ENCODE assay signal across 15 mouse cellular contexts in the genomic region with DNA sequence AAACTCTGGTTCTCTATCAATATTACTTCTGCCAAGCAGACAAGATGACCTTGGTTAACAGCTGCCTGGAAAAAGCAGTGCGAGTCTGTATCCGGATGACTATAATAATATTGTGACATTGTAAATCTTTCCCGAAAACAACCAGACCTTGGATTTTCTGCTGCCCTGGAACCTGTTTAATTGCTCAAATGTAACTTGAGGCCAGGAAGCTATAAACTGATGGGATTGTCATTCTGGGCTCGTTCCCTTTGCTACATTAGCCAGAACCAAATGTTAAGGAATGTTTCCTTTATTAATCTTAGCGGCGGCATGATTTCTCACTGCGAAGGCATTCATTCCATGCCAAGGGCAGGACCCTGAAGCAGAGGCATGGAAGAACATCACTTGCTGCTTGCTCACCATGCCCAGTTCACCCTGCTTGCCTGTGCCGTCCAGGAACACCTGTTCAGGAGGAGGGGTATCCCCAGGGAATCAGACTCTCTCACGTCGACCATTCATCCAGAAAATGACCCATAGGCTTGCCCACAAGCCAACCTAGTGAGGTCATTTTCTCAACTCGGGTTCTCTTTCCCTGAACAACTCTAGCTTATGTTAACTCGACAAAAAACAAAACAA.
A peak's percentile ranks its signal among the peaks of the same experiment; 100 is the strongest.
DNase-seq lines count a peak whose midpoint lies in the region; TF ChIP-seq lines count a peak whose summit lies in the region.
"Had no signal": no experiment of that assay in that cellular context is flagged by ENCODE, and none has a peak within 500 bp of the region (broad histone marks: within the 10 kb centered on the region; RNA-seq: fewer than 3 reads in every experiment).

No protein-coding gene starts in this region.

- peak; percentile 10 for DNase-seq in kidney, adult 9 months
- no peak for DNase-seq in kidney, adult 11 months
- DNase-seq in adrenal gland, adult 2 months: peak; percentile 53
- peak; percentile 63 for DNase-seq in forelimb bud, embryonic 11.5 days (ENCODE audit: low read depth, low spot score)
- peak; percentile 67 for DNase-seq in mesoderm, embryonic 11.5 days (ENCODE audit: low read depth, low spot score)
- DNase-seq in cerebellum, adult 9-10 months: no peak
- no peak for DNase-seq in lung, postnatal 25 days (ENCODE audit: low spot score)
- no peak for DNase-seq in layer of hippocampus, adult 2 months (ENCODE audit: low spot score in 2 of 2)
- DNase-seq: cerebellum, postnatal 10 days; liver, postnatal 0 days; lung, postnatal 4 days; right cerebral cortex, adult 18-20 months; thymus, adult 2 months had no signal

- no peak overlapping the region for H3K27ac ChIP-seq in layer of hippocampus, adult 2 months
- H3K27ac ChIP-seq: midbrain, embryonic 15.5 days; neural tube, embryonic 13.5 days had no signal

- no peak overlapping the region for H3K4me3 ChIP-seq in layer of hippocampus, adult 2 months
- H3K4me3 ChIP-seq: midbrain, embryonic 15.5 days; neural tube, embryonic 13.5 days had no signal

- no peak for TF ChIP-seq CTCF in layer of hippocampus, adult 2 months (conservative IDR thresholded peaks at IDR 0.05)

Comparison
In these comparisons a context has a peak if more than half of its experiments do, and no peak if none do; other contexts are left out.
1. DNase-seq: peak in kidney, adult 9 months (single experiment), adrenal gland, adult 2 months (single experiment), forelimb bud, embryonic 11.5 days (single experiment) and mesoderm, embryonic 11.5 days (single experiment); none in kidney, adult 11 months (single experiment), cerebellum, adult 9-10 months (single experiment), lung, postnatal 25 days (single experiment) and layer of hippocampus, adult 2 months (0 of 2).